Mouse (Mus musculus) ES-E14 (cell line): ENCODE data around the gene Map3k1. TPM values are rescaled to one million over a fixed set of nuclear protein-coding genes. Genes with fewer than 3 reads are reported as not detected.

ENCODE experiments used
- DNase-seq: peaks from one replicate; pipeline ENCODE4 v3.0.0-alpha.2; 2013; ENCODE audit warnings: low read depth, low spot score
- H3K27ac ChIP-seq: 2 replicates; pipeline ENCODE4 v1.5.1; 2012; ENCODE audit warnings: low read depth, mild to moderate bottlenecking, low read length, moderate library complexity, mixed read lengths; ENCODE audit not compliant: poor library complexity, insufficient read depth, severe bottlenecking
- H3K36me3 ChIP-seq: 2 replicates; pipeline ENCODE4 v1.6.1; 2012; ENCODE audit warnings: mild to moderate bottlenecking, low read length, moderate library complexity, mixed read lengths; ENCODE audit not compliant: control insufficient read depth, poor library complexity, insufficient read depth, severe bottlenecking
- H3K4me1 ChIP-seq, 2 experiments: fragments of 150-350 bp in 1 of 2; sonication (generic) in 1 of 2; 2 replicates each; pipeline ENCODE4 v1.6.1; 2012; ENCODE audit warnings: low read length in 2 of 2, mild to moderate bottlenecking in 1 of 2, mixed read lengths in 1 of 2; ENCODE audit not compliant: control insufficient read depth in 2 of 2, insufficient read depth in 2 of 2, poor library complexity in 1 of 2
- H3K4me3 ChIP-seq, 2 experiments: fragments of 150-350 bp in 1 of 2; sonication (generic) in 1 of 2; 2 replicates each; pipeline ENCODE4 v1.5.1; 2012; ENCODE audit warnings: low read length in 2 of 2, low read depth in 1 of 2, mild to moderate bottlenecking in 1 of 2, mixed read lengths in 1 of 2; ENCODE audit not compliant: insufficient read depth in 1 of 2, poor library complexity in 1 of 2, severe bottlenecking in 1 of 2
- H3K9ac ChIP-seq: 2 replicates; pipeline ENCODE4 v1.6.1; 2012; ENCODE audit warnings: low read depth, mild to moderate bottlenecking, low read length, mixed read lengths; ENCODE audit not compliant: poor library complexity, insufficient read depth, severe bottlenecking
- H3K9me3 ChIP-seq: fragments of 150-350 bp; sonication (generic); 2 replicates; pipeline ENCODE4 v1.6.1; 2012; ENCODE audit warnings: low read depth, mild to moderate bottlenecking, low read length; ENCODE audit not compliant: control insufficient read depth, insufficient read depth
- CHD2 ChIP-seq: IDR thresholded peaks from 2 replicates; pipeline ENCODE4 v1.6.1; 2014; ENCODE audit warnings: mild to moderate bottlenecking, low read depth, low read length, inconsistent platforms
- HCFC1 ChIP-seq: IDR thresholded peaks from 2 replicates; pipeline ENCODE4 v1.6.1; 2012; ENCODE audit warnings: low read length, inconsistent platforms, borderline replicate concordance; ENCODE audit not compliant: insufficient read depth
- MAFK ChIP-seq: IDR thresholded peaks from 2 replicates; pipeline ENCODE4 v1.6.1; 2014; ENCODE audit warnings: mild to moderate bottlenecking, low read depth, low read length, inconsistent platforms; ENCODE audit not compliant: insufficient read depth
- ZC3H11A ChIP-seq: IDR thresholded peaks from 2 replicates; pipeline ENCODE4 v1.6.1; 2012; ENCODE audit warnings: low read depth, mild to moderate bottlenecking, inconsistent platforms, low read length, borderline replicate concordance
- ZNF384 ChIP-seq: IDR thresholded peaks from 2 replicates; pipeline ENCODE4 v1.6.1; 2012; ENCODE audit warnings: low read depth, low read length, inconsistent platforms
- in situ Hi-C, 2 experiments: fragments of 600-800 bp; cut with MboI; formaldehyde crosslinking; loops; one replicate each; pipeline ENCODE4 v1.15.1; 2025; ENCODE audit warnings: low sequenced_read_pairs in 2 of 2, inconsistent platforms in 1 of 2; ENCODE audit not compliant: unreplicated experiment in 2 of 2
- total RNA-seq: library from RNA; depleted of rRNA; stranded (reverse); fragments of 300-350 nt; gene quantifications from 2 replicates; pipeline ENCODE4 v1.2.3, GENCODE M21; 2012

Map3k1 gene
- total RNA-seq, 1 experiment = 17.1 TPM

GRCm38 (mm10) chr13:111802900-111803299 is 5.9 kb downstream of the Map3k1 start:
- in situ Hi-C loops = no loop called here
- Histone ChIP-seq H3K4me3 (no peak overlapping the region), H3K4me1 (peaks cover 5 to 18% of the 10 kb centered on the region in 2 experiments; a peak in 3 of 4 replicates), H3K27ac (no peak overlapping the region), H3K9ac (no peak overlapping the region), H3K9me3 (no peaks in the 10 kb centered on the region), H3K36me3 (no peaks in the 10 kb centered on the region)
- DNase-seq = no peak
- TF ChIP-seq ZNF384 = no peak
- no peak for TF ChIP-seq HCFC1
- TF ChIP-seq CHD2 = no peak

- Histone ChIP-seq H3K36me3 (no peaks in the 10 kb centered on the region), H3K4me3 (no peak overlapping the region), H3K27ac (no peak overlapping the region), H3K9me3 (no peaks in the 10 kb centered on the region), H3K9ac (no peak overlapping the region), H3K4me1 (peaks cover 5 to 19% of the 10 kb centered on the region in 2 experiments; a peak in 3 of 4 replicates)
- in situ Hi-C loops = no loop called here
- DNase-seq = no peak
- TF ChIP-seq ZNF384 (no peak), MAFK (no peak), CHD2 (no peak), ZC3H11A (no peak), HCFC1 (no peak)
These were observed 6.5 kb downstream of the Map3k1 start for GRCm38 (mm10) chr13:111802271-111802665.

GRCm38 (mm10) chr13:111801662-111802270 is 7.0 kb downstream of the Map3k1 start:
- Histone ChIP-seq H3K9me3 (no peaks in the 10 kb centered on the region), H3K9ac (no peak overlapping the region), H3K36me3 (no peaks in the 10 kb centered on the region), H3K4me1 (peaks cover 3 to 19% of the 10 kb centered on the region in 2 experiments; a peak in 3 of 4 replicates), H3K4me3 (no peak overlapping the region), H3K27ac (no peak overlapping the region)
- DNase-seq = no peak
- in situ Hi-C loops = no loop called here
- TF ChIP-seq ZNF384 (no peak), MAFK (no peak), ZC3H11A (no peak), HCFC1 (no peak), CHD2 (no peak)

- in situ Hi-C loops = no loop called here
- H3K9ac ChIP-seq = no peak overlapping the region
- peaks cover 3 to 25% of the 10 kb centered on the region in 2 experiments; a peak in 3 of 4 replicates for H3K4me1 ChIP-seq
- no peak overlapping the region for H3K27ac ChIP-seq
- no peak for TF ChIP-seq HCFC1
- no peak for TF ChIP-seq ZC3H11A
- TF ChIP-seq CHD2 = no peak
- TF ChIP-seq MAFK = no peak
- TF ChIP-seq ZNF384 = no peak
- DNase-seq = no peak
- no peaks in the 10 kb centered on the region; the same call in 1 of the 2 replicates for H3K36me3 ChIP-seq
- H3K4me3 ChIP-seq = no peak overlapping the region
- H3K9me3 ChIP-seq = no peaks in the 10 kb centered on the region
These were observed 7.9 kb downstream of the Map3k1 start for GRCm38 (mm10) chr13:111800866-111801265.
